Mouse (Mus musculus) neural tube, embryonic 14.5 days (tissue): Measurements from ENCODE around the gene Klhl31. TPM values are rescaled to one million over a fixed set of nuclear protein-coding genes. Genes with fewer than 3 reads are reported as not detected.

ENCODE experiments used
- ATAC-seq: fragments of 200-750 bp; cut with Nextera tagmentation; 2 replicates; pipeline ENCODE4 v1.8.0; 2017; ENCODE audit warnings: low read depth, mild to moderate bottlenecking, moderate TSS enrichment, moderate library complexity
- H3K27ac ChIP-seq: fragments of 300-500 bp; sonication (generic); 2 replicates; pipeline ENCODE4 v1.5.1; 2014; ENCODE audit warnings: low read depth, mild to moderate bottlenecking, control low read depth, low read length, moderate library complexity, mixed read lengths
- H3K27me3 ChIP-seq: fragments of 300-500 bp; sonication (generic); 2 replicates; pipeline ENCODE4 v1.6.1; 2014; ENCODE audit warnings: low read length; ENCODE audit not compliant: control insufficient read depth, insufficient read depth
- H3K36me3 ChIP-seq: fragments of 300-500 bp; sonication (generic); 2 replicates; pipeline ENCODE4 v1.6.1; 2014; ENCODE audit warnings: low read length, mixed read lengths; ENCODE audit not compliant: control insufficient read depth, insufficient read depth
- H3K4me1 ChIP-seq: fragments of 300-500 bp; sonication (generic); 2 replicates; pipeline ENCODE4 v1.6.1; 2014; ENCODE audit warnings: low read length; ENCODE audit not compliant: control insufficient read depth, insufficient read depth
- H3K4me2 ChIP-seq: fragments of 300-500 bp; sonication (generic); 2 replicates; pipeline ENCODE4 v1.6.1; 2014; ENCODE audit warnings: mild to moderate bottlenecking, low read depth, low read length, control low read depth
- H3K4me3 ChIP-seq: fragments of 300-500 bp; sonication (generic); 2 replicates; pipeline ENCODE4 v1.5.1; 2014; ENCODE audit warnings: low read depth, low read length, control low read depth, mixed read lengths
- H3K9ac ChIP-seq: fragments of 300-500 bp; sonication (generic); replicated peaks from 2 replicates; pipeline ENCODE4 v1.6.1; 2014; ENCODE audit warnings: low read depth, mild to moderate bottlenecking, control low read depth, low read length, mixed read lengths
- H3K9me3 ChIP-seq: fragments of 300-500 bp; sonication (generic); 2 replicates; pipeline ENCODE4 v1.6.1; 2016; ENCODE audit warnings: low read length; ENCODE audit not compliant: control insufficient read depth
- WGBS: fragments of 180-500 bp; shearing (Covaris S2); extraction: QIAGEN DNeasy Blood & Tissue Kit; methylation state at CpG from one replicate; pipeline ENCODE4 v1.1.7; 2014; 5-methylcytosine and 5-hydroxymethylcytosine counted together
- polyA plus RNA-seq: library from polyadenylated mRNA; unstranded; fragments of >200 nt; fragmentation: Nextera tagmentation; extraction: Ambion mirVana; gene quantifications from 2 replicates; pipeline ENCODE4 v1.2.1, GENCODE M21; 2014

Gene Klhl31
- polyA plus RNA-seq, 1 experiment from 2014 or later, result 0.13 TPM

DNA sequence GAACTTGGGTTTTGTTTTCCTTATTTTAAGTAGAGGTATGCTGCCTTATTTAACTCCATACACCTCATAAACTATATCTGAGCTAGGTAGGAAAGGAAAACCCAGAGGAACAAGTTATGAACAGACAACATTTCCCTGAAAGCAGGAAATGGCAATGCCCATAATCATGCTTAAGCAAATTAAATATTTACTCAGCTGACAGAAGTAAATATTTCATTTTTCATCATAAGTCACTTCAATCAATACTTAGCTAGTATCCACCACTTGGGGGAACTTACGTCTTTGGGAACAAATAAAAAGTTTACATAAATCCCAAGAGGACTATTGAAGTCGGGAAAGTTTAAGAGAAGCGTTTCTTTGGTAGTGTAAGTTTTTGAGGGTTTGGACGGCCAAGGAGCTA is 67.2 kb downstream of the Klhl31 start:
- H3K36me3 ChIP-seq, result no peaks in the 10 kb centered on the region
- H3K4me1 ChIP-seq, result no peaks in the 10 kb centered on the region
- no peak overlapping the region for H3K4me2 ChIP-seq
- no peak overlapping the region for H3K9ac ChIP-seq
- H3K4me3 ChIP-seq, result no peak overlapping the region
- no peak overlapping the region for H3K27ac ChIP-seq
- ATAC-seq, result no peak
- WGBS, result 87% methylated on average over 4 of the region's 4 CpGs
- H3K9me3 ChIP-seq, result no peaks in the 10 kb centered on the region
- no peaks in the 10 kb centered on the region for H3K27me3 ChIP-seq

GRCm38 (mm10) chr9:77704108-77704507 is 67.8 kb downstream of the Klhl31 start:
- Histone ChIP-seq H3K4me3 (no peak overlapping the region), H3K9me3 (no peaks in the 10 kb centered on the region), H3K4me2 (no peak overlapping the region), H3K27me3 (no peaks in the 10 kb centered on the region), H3K4me1 (no peaks in the 10 kb centered on the region), H3K36me3 (no peaks in the 10 kb centered on the region), H3K27ac (no peak overlapping the region), H3K9ac (no peak overlapping the region)
- WGBS, result 67% methylated on average over 4 of the region's 4 CpGs
- ATAC-seq, result no peak

DNA sequence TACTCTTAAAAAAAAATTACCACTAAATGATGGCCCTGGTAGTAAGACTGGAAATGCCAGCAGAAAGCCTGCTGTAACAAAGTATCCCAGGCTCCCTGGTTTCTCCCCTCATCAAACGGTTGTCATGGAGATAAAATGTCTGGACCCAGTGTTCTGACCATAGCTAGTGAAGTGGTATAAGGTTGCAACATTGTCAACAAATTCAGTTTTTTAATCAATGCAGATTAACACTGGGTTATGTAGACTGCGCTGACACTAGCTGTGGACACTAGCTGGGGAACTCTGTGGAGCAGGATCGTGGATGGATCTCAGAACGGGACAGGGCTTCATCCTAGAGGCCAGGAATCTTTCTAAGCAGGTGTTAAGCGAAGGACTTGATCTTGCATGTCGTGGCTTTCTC is 70.2 kb downstream of the Klhl31 start:
- H3K9me3 ChIP-seq, result no peaks in the 10 kb centered on the region
- H3K27me3 ChIP-seq, result no peaks in the 10 kb centered on the region
- H3K4me2 ChIP-seq, result no peak overlapping the region
- no peaks in the 10 kb centered on the region for H3K36me3 ChIP-seq
- no peak overlapping the region for H3K4me3 ChIP-seq
- H3K9ac ChIP-seq, result no peak overlapping the region
- 85% methylated on average over 6 of the region's 6 CpGs for WGBS
- ATAC-seq, result no peak
- no peak overlapping the region for H3K27ac ChIP-seq
- H3K4me1 ChIP-seq, result no peaks in the 10 kb centered on the region

DNA sequence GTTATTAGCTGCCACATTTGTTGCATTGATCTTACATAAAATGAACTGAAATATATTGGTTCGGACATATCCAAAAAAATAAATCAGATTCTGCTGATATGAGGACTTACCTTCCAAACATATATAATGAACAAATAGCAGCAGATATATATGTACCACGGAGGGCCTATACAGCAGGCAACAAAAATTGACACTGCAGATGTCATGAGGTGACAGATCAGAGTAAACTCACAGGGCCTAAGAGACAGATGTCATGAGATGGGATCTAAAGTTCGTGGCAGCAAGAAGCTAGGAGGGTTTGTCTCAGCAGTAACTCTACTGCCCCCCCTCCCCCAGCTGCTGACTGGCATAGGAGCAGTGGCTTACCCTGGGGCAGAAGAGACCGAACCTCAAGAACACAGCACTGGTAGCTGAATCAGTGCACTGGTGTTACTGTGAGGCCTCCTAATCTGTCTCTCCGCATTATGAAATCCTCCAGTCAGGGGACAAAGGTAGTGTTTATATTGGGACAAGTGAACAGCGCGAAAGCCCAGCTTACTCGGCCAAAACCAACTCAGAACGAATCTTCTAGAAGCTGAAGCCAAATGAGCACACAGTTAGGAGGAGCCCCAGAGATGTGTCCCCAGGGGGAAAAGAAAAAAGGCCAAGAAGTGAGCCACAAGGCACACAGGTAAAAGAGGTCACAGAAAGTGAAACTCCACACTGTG is 71.3 kb downstream of the Klhl31 start:
- no peaks in the 10 kb centered on the region for H3K4me1 ChIP-seq
- no peak overlapping the region for H3K4me3 ChIP-seq
- no peak for ATAC-seq
- no peaks in the 10 kb centered on the region for H3K27me3 ChIP-seq
- no peak overlapping the region for H3K27ac ChIP-seq
- WGBS, result 89% methylated on average over 9 of the region's 9 CpGs
- no peaks in the 10 kb centered on the region for H3K36me3 ChIP-seq
- no peaks in the 10 kb centered on the region for H3K9me3 ChIP-seq
- no peak overlapping the region for H3K9ac ChIP-seq
- no peak overlapping the region for H3K4me2 ChIP-seq

DNA sequence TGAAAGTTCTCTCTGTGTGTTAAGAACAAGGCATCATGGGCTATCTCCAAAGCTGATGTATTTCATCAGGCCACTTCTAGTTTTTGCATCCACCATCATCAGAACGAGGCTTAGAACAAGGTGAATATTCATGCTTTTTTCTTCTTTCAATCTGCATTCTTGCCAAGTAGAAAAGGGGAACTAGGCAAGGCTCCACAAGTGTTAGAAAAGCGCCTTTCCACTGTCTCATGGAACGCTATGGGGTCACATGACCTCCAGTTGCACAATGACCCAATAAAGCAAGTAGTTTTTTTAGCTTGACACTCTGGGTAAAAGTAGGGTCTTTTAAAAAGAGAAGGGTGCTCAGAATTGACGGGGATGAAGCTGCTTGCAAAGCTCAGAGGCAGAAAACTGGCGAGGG is 72.7 kb downstream of the Klhl31 start:
- no peaks in the 10 kb centered on the region for H3K36me3 ChIP-seq
- H3K4me1 ChIP-seq, result no peaks in the 10 kb centered on the region
- H3K9ac ChIP-seq, result no peak overlapping the region
- H3K9me3 ChIP-seq, result no peaks in the 10 kb centered on the region
- WGBS, result 53% methylated on average over 5 of the region's 5 CpGs
- H3K27ac ChIP-seq, result no peak overlapping the region
- H3K27me3 ChIP-seq, result no peaks in the 10 kb centered on the region
- ATAC-seq, result no peak
- no peak overlapping the region for H3K4me2 ChIP-seq
- no peak overlapping the region for H3K4me3 ChIP-seq

Other genes starting within 250 kb of the Klhl31 start
- gene Lrrc1, start 91.6 kb upstream of the Klhl31 start, polyA plus RNA-seq, result 5.7 and 7.9 TPM in 2 replicates
- gene Gclc, start 118.0 kb downstream of the Klhl31 start, polyA plus RNA-seq, result 22.3 and 25.1 TPM in 2 replicates